Mouse (Mus musculus): Measurements from ENCODE around the gene Rps6.

GRCm38 (mm10) chr4:86810604-86811003, 46.6 kb downstream of the Rps6 start:
- TF ChIP-seq CTCF (IDR thresholded peaks at IDR 0.05; ENCODE audit: borderline replicate concordance, control insufficient read depth, extremely low read depth, insufficient read depth, low read length, poor library complexity) (no peak), POLR2A (IDR thresholded peaks at IDR 0.05; ENCODE audit: control insufficient read depth, extremely low read depth, insufficient read depth, low read length, poor library complexity) (no peak)

All from thymus, adult 2 months (tissue).